Mouse (Mus musculus) liver (tissue): ENCODE results near the gene Aldh1l2.

Experiments used
- DNase-seq: peaks from one replicate; pipeline ENCODE4 v3.0.0-alpha.2; 2020; ENCODE audit warnings: mixed read lengths

Gene Aldh1l2

DNA sequence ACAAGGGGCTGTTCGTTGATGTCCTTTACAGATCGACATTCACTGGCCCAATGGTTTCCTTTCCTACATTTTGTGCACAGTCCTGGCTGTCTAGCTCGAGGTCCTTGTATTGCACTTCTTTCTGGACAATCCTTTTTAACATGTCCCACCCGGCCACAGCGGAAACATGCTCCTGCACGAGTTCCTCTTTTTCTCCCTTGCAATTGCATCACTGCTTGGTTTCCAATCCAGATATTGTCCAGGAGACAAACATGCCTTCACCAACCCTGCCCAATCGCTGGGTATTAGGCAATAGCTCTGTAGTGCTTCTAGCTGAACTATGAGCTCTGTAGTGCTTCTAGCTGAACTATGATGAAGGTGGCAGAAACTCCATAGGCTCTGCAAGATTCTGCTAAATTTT lies 85.4 kb downstream of the Aldh1l2 start:
- no peak for DNase-seq
